Mouse (Mus musculus) midbrain, postnatal 0 days (tissue): ENCODE measurements around the gene Tssc4. TPM values are rescaled to one million over a fixed set of nuclear protein-coding genes. Genes with fewer than 3 reads are reported as not detected.
A peak's percentile ranks its signal among the peaks of the same experiment; 100 is the strongest.

Experiments
- ATAC-seq: fragments of 200-750 bp; cut with Nextera tagmentation; 2 replicates; pipeline ENCODE4 v1.8.0; 2017; ENCODE audit warnings: moderate number of reproducible peaks, mild to moderate bottlenecking, moderate TSS enrichment, moderate library complexity; ENCODE audit not compliant: low FRiP score
- DNase-seq: peaks from one replicate; pipeline ENCODE4 v3.0.0-alpha.2; 2015; ENCODE audit warnings: low spot score
- H3K27ac ChIP-seq: fragments of 300-500 bp; sonication (generic); 2 replicates; pipeline ENCODE4 v1.5.1; 2014; ENCODE audit warnings: low read depth, mild to moderate bottlenecking, low read length, mixed read lengths
- H3K27me3 ChIP-seq: fragments of 300-500 bp; sonication (generic); 2 replicates; pipeline ENCODE4 v1.6.1; 2014; ENCODE audit warnings: low read length, control low read depth, mixed read lengths; ENCODE audit not compliant: insufficient read depth
- H3K36me3 ChIP-seq: fragments of 300-500 bp; sonication (generic); 2 replicates; pipeline ENCODE4 v1.6.1; 2014; ENCODE audit warnings: low read length, control low read depth, mixed read lengths; ENCODE audit not compliant: insufficient read depth
- H3K4me1 ChIP-seq: fragments of 300-500 bp; sonication (generic); 2 replicates; pipeline ENCODE4 v1.6.1; 2014; ENCODE audit warnings: mild to moderate bottlenecking, control low read depth, antibody characterized with exemption, low read length, mixed read lengths; ENCODE audit not compliant: insufficient read depth
- H3K4me2 ChIP-seq: fragments of 300-500 bp; sonication (generic); 2 replicates; pipeline ENCODE4 v1.6.1; 2014; ENCODE audit warnings: low read depth, mild to moderate bottlenecking, low read length, mixed read lengths; ENCODE audit not compliant: poor library complexity, severe bottlenecking
- H3K4me3 ChIP-seq: fragments of 300-500 bp; sonication (generic); 2 replicates; pipeline ENCODE4 v1.5.1; 2014; ENCODE audit warnings: low read depth, mild to moderate bottlenecking, low read length, moderate library complexity
- H3K9ac ChIP-seq: fragments of 300-500 bp; sonication (generic); replicated peaks from 2 replicates; pipeline ENCODE4 v1.6.1; 2014; ENCODE audit warnings: mild to moderate bottlenecking, low read length, moderate library complexity, mixed read lengths; ENCODE audit not compliant: poor library complexity, severe bottlenecking
- H3K9me3 ChIP-seq: fragments of 300-500 bp; sonication (generic); 2 replicates; pipeline ENCODE4 v1.6.1; 2016; ENCODE audit warnings: low read length, control low read depth
- CTCF ChIP-seq: IDR thresholded peaks from 2 replicates; pipeline ENCODE4 v1.5.1; 2016; ENCODE audit warnings: antibody characterized with exemption, mild to moderate bottlenecking
- WGBS: fragments of 180-500 bp; shearing (Covaris S2); extraction: QIAGEN DNeasy Blood & Tissue Kit; methylation state at CpG from one replicate; pipeline ENCODE4 v1.1.7; 2014; 5-methylcytosine and 5-hydroxymethylcytosine counted together
- polyA plus RNA-seq: library from polyadenylated mRNA; unstranded; fragments of >200 nt; fragmentation: Nextera tagmentation; extraction: Ambion mirVana; gene quantifications from 2 replicates; pipeline ENCODE4 v1.2.1, GENCODE M21; 2015
- total RNA-seq: library from RNA; depleted of rRNA; stranded (reverse); fragments of >200 nt; gene quantifications from 2 replicates; pipeline ENCODE4 v1.2.3, GENCODE M21; 2014

Gene Tssc4
- total and polyA plus RNA-seq, 2 experiments from 2014 or later: 92.4 to 103 TPM

- Histone ChIP-seq H3K4me1 (peaks cover 3% of the 10 kb centered on the region; the same call in 1 of the 2 replicates), H3K27ac (no peak overlapping the region), H3K36me3 (no peaks in the 10 kb centered on the region), H3K27me3 (peaks cover 37% of the 10 kb centered on the region), H3K9me3 (no peaks in the 10 kb centered on the region), H3K4me2 (peak overlapping the region; percentile 63), H3K9ac (0 out of 2 replicates have a peak overlapping the region, but pooled peaks have one; percentile 8), H3K4me3 (peak overlapping the region; percentile 33)
- ATAC-seq (no peak), DNase-seq (no peak)
- 9% methylated on average over 43 of the region's 57 CpGs for WGBS
- TF ChIP-seq CTCF: no peak
These were observed 37.8 kb downstream of the Tssc4 start for GRCm38 (mm10) chr7:143106672-143107465.

- no peak for TF ChIP-seq CTCF
- DNase-seq: peak; percentile 21
- 39% methylated on average over 5 of the region's 5 CpGs for WGBS
- no peaks in the 10 kb centered on the region for H3K9me3 ChIP-seq
- no peak overlapping the region for H3K9ac ChIP-seq
- H3K27me3 ChIP-seq: peaks cover 37% of the 10 kb centered on the region
- no peaks in the 10 kb centered on the region for H3K36me3 ChIP-seq
- no peak overlapping the region for H3K4me2 ChIP-seq
- H3K4me3 ChIP-seq: no peak overlapping the region
- peaks cover 3% of the 10 kb centered on the region; the same call in 1 of the 2 replicates for H3K4me1 ChIP-seq
- ATAC-seq: no peak
- H3K27ac ChIP-seq: no peak overlapping the region
These were observed 39.2 kb downstream of the Tssc4 start for GRCm38 (mm10) chr7:143108200-143108599.

GRCm38 (mm10) chr7:143108996-143109660 lies 40.1 kb downstream of the Tssc4 start:
- Histone ChIP-seq H3K27ac (no peak overlapping the region), H3K4me2 (no peak overlapping the region), H3K9me3 (no peaks in the 10 kb centered on the region), H3K9ac (no peak overlapping the region), H3K27me3 (peaks cover 37% of the 10 kb centered on the region), H3K4me3 (no peak overlapping the region), H3K4me1 (peaks cover 3% of the 10 kb centered on the region; the same call in 1 of the 2 replicates), H3K36me3 (no peaks in the 10 kb centered on the region)
- no peak for DNase-seq
- ATAC-seq: no peak
- 24% methylated on average over 3 of the region's 3 CpGs for WGBS
- TF ChIP-seq CTCF: no peak

- no peaks in the 10 kb centered on the region for H3K9me3 ChIP-seq
- H3K9ac ChIP-seq: no peak overlapping the region
- no peaks in the 10 kb centered on the region for H3K36me3 ChIP-seq
- WGBS: 55% methylated on average over 3 of the region's 3 CpGs
- no peak for DNase-seq
- no peak for ATAC-seq
- peaks cover 3% of the 10 kb centered on the region; the same call in 1 of the 2 replicates for H3K4me1 ChIP-seq
- H3K27ac ChIP-seq: no peak overlapping the region
- peaks cover 37% of the 10 kb centered on the region for H3K27me3 ChIP-seq
- no peak overlapping the region for H3K4me2 ChIP-seq
- TF ChIP-seq CTCF: no peak
- H3K4me3 ChIP-seq: no peak overlapping the region
These were observed 40.6 kb downstream of the Tssc4 start for GRCm38 (mm10) chr7:143109696-143110095.

- Histone ChIP-seq H3K27me3 (peaks cover 35% of the 10 kb centered on the region), H3K4me1 (peaks cover 3% of the 10 kb centered on the region; the same call in 1 of the 2 replicates), H3K9ac (no peak overlapping the region), H3K4me3 (no peak overlapping the region), H3K4me2 (no peak overlapping the region), H3K36me3 (no peaks in the 10 kb centered on the region), H3K27ac (no peak overlapping the region), H3K9me3 (no peaks in the 10 kb centered on the region)
- peak; percentile 14; the same call in 1 of the 2 replicates for TF ChIP-seq CTCF
- ATAC-seq: no peak
- no peak for DNase-seq
- 68% methylated on average over 1 of the region's 1 CpGs for WGBS
These were observed 41.8 kb downstream of the Tssc4 start for GRCm38 (mm10) chr7:143110803-143111202.

- DNase-seq (no peak), ATAC-seq (no peak)
- 68% methylated on average over 4 of the region's 4 CpGs for WGBS
- Histone ChIP-seq H3K4me2 (no peak overlapping the region), H3K9me3 (no peaks in the 10 kb centered on the region), H3K4me3 (no peak overlapping the region), H3K9ac (no peak overlapping the region), H3K36me3 (no peaks in the 10 kb centered on the region), H3K4me1 (peaks cover 3% of the 10 kb centered on the region; the same call in 1 of the 2 replicates), H3K27ac (no peak overlapping the region), H3K27me3 (peaks cover 26% of the 10 kb centered on the region)
- TF ChIP-seq CTCF: no peak
These were observed 42.7 kb downstream of the Tssc4 start for GRCm38 (mm10) chr7:143111719-143112118.
